Mouse (Mus musculus): Measurements from ENCODE around the gene Abt1. TPM values are rescaled to one million over a fixed set of nuclear protein-coding genes. Genes with fewer than 3 reads are reported as not detected.
"Not testable (repeated sequence)": the region's sequence is repeated elsewhere in the genome, so short reads cannot be mapped to it uniquely, and the experiment has no call there.

Abt1 gene
- polyA plus RNA-seq, 1 experiment from 2014 or later = 15.2 TPM

- H3K9me3 ChIP-seq = no peaks in the 10 kb centered on the region
- H3K36me3 ChIP-seq = no peaks in the 10 kb centered on the region
- 3% methylated on average over 28 of the region's 28 CpGs for WGBS
- peaks cover 23% of the 10 kb centered on the region for H3K27me3 ChIP-seq
- H3K9ac ChIP-seq (replicated peaks) = 0 out of 2 replicates have a peak overlapping the region, but pooled peaks have one; percentile 31
- H3K4me2 ChIP-seq = peak overlapping the region; percentile 61
- H3K27ac ChIP-seq = no peak overlapping the region
- peaks cover 15% of the 10 kb centered on the region for H3K4me1 ChIP-seq (replicated peaks)
- H3K4me3 ChIP-seq (replicated peaks) = peak overlapping the region; percentile 37
- no peak; the same call in 1 of the 2 replicates for ATAC-seq (ENCODE audit: insufficient number of reproducible peaks, insufficient read depth, low FRiP score, low TSS enrichment, low read depth)
These were observed 10.8 kb downstream of the Abt1 start for GRCm38 (mm10) chr13:23412630-23413521.

GRCm38 (mm10) chr13:23412211-23412629 is 11.4 kb downstream of the Abt1 start:
- under 1% methylated on average over 20 of the region's 20 CpGs for WGBS
- ATAC-seq (ENCODE audit: insufficient number of reproducible peaks, insufficient read depth, low FRiP score, low TSS enrichment, low read depth) = no peak
- H3K36me3 ChIP-seq = no peaks in the 10 kb centered on the region

GRCm38 (mm10) chr13:23411311-23412210 is 12.1 kb downstream of the Abt1 start:
- Histone ChIP-seq H3K4me3 (replicated peaks) (peak overlapping the region; percentile 37), H3K4me2 (peak overlapping the region; percentile 61), H3K27me3 (peaks cover 26% of the 10 kb centered on the region), H3K9ac (replicated peaks) (no peak overlapping the region), H3K27ac (no peak overlapping the region), H3K9me3 (no peaks in the 10 kb centered on the region), H3K4me1 (replicated peaks) (peaks cover 15% of the 10 kb centered on the region), H3K36me3 (no peaks in the 10 kb centered on the region)
- ATAC-seq (ENCODE audit: insufficient number of reproducible peaks, insufficient read depth, low FRiP score, low TSS enrichment, low read depth) = no peak
- 4% methylated on average over 29 of the region's 29 CpGs for WGBS

More at GRCm38 (mm10) chr13:23412211-23412629, 11.4 kb downstream of the Abt1 start:
- H3K4me2 ChIP-seq = peak overlapping the region; percentile 61
- 0 out of 2 replicates have a peak overlapping the region, but pooled peaks have one; percentile 31 for H3K9ac ChIP-seq (replicated peaks)
- H3K9me3 ChIP-seq = no peaks in the 10 kb centered on the region
- H3K4me3 ChIP-seq (replicated peaks) = peak overlapping the region; percentile 37
- peaks cover 15% of the 10 kb centered on the region for H3K4me1 ChIP-seq (replicated peaks)
- H3K27me3 ChIP-seq = peaks cover 23% of the 10 kb centered on the region
- H3K27ac ChIP-seq = no peak overlapping the region

- Histone ChIP-seq H3K4me1 (replicated peaks) (peaks cover 15% of the 10 kb centered on the region), H3K27me3 (peaks cover 26% of the 10 kb centered on the region), H3K36me3 (no peaks in the 10 kb centered on the region), H3K4me3 (replicated peaks) (no peak overlapping the region), H3K27ac (no peak overlapping the region), H3K9me3 (no peaks in the 10 kb centered on the region), H3K4me2 (no peak overlapping the region), H3K9ac (replicated peaks) (no peak overlapping the region)
- no peak for ATAC-seq (ENCODE audit: insufficient number of reproducible peaks, insufficient read depth, low FRiP score, low TSS enrichment, low read depth)
- WGBS = 77% methylated on average over 9 of the region's 9 CpGs
These were observed 13.0 kb downstream of the Abt1 start for GRCm38 (mm10) chr13:23410632-23411031.

GRCm38 (mm10) chr13:23402626-23403025 is 21.0 kb downstream of the Abt1 start:
- Histone ChIP-seq H3K4me3 (replicated peaks) (no peak overlapping the region), H3K4me1 (replicated peaks) (peaks cover 6% of the 10 kb centered on the region; the same call in 1 of the 2 replicates), H3K9me3 (no peaks in the 10 kb centered on the region), H3K27ac (no peak overlapping the region), H3K27me3 (peaks cover 20% of the 10 kb centered on the region), H3K9ac (replicated peaks) (no peak overlapping the region), H3K36me3 (no peaks in the 10 kb centered on the region), H3K4me2 (peak overlapping the region; percentile 61; the same call in 1 of the 2 replicates)
- WGBS = 10% methylated on average over 2 of the region's 2 CpGs
- ATAC-seq (ENCODE audit: insufficient number of reproducible peaks, insufficient read depth, low FRiP score, low TSS enrichment, low read depth) = no peak

- Histone ChIP-seq H3K4me1 (replicated peaks) (peaks cover 6% of the 10 kb centered on the region; the same call in 1 of the 2 replicates), H3K9me3 (no peaks in the 10 kb centered on the region), H3K9ac (replicated peaks) (peak overlapping the region; percentile 32), H3K4me2 (peak overlapping the region; percentile 61), H3K4me3 (replicated peaks) (peak overlapping the region; percentile 36), H3K27me3 (peaks cover 24% of the 10 kb centered on the region), H3K36me3 (no peaks in the 10 kb centered on the region), H3K27ac (no peak overlapping the region)
- WGBS = 2% methylated on average over 19 of the region's 19 CpGs
- peak; percentile 73 for ATAC-seq (ENCODE audit: insufficient number of reproducible peaks, insufficient read depth, low FRiP score, low TSS enrichment, low read depth)
These were observed 21.8 kb downstream of the Abt1 start for GRCm38 (mm10) chr13:23401683-23402527.

GRCm38 (mm10) chr13:23400771-23401682 is 22.6 kb downstream of the Abt1 start:
- Histone ChIP-seq H3K4me3 (replicated peaks) (peak overlapping the region; percentile 36; the same call in 1 of the 2 replicates), H3K27ac (no peak overlapping the region), H3K9me3 (no peaks in the 10 kb centered on the region), H3K36me3 (no peaks in the 10 kb centered on the region), H3K4me2 (peak overlapping the region; percentile 61; the same call in 1 of the 2 replicates), H3K9ac (replicated peaks) (no peak overlapping the region), H3K27me3 (peaks cover 32% of the 10 kb centered on the region), H3K4me1 (replicated peaks) (peaks cover 6% of the 10 kb centered on the region; the same call in 1 of the 2 replicates)
- 7% methylated on average over 24 of the region's 24 CpGs for WGBS
- ATAC-seq (ENCODE audit: insufficient number of reproducible peaks, insufficient read depth, low FRiP score, low TSS enrichment, low read depth) = no peak

GRCm38 (mm10) chr13:23396913-23397312 is 26.8 kb downstream of the Abt1 start:
- Histone ChIP-seq H3K4me3 (replicated peaks) (peak overlapping the region; percentile 46), H3K27me3 (peaks cover 50% of the 10 kb centered on the region), H3K4me2 (peak overlapping the region; percentile 78)
- H3K9ac ChIP-seq (replicated peaks); H3K36me3 ChIP-seq; ATAC-seq (ENCODE audit: insufficient number of reproducible peaks, insufficient read depth, low FRiP score, low TSS enrichment, low read depth); H3K27ac ChIP-seq; H3K4me1 ChIP-seq (replicated peaks); H3K9me3 ChIP-seq: not testable (repeated sequence)
- WGBS = 8% methylated on average over 14 of the region's 14 CpGs

GRCm38 (mm10) chr13:23396246-23396703 is 27.4 kb downstream of the Abt1 start:
- Histone ChIP-seq H3K4me2 (peak overlapping the region; percentile 78), H3K27ac (no peak overlapping the region), H3K4me1 (replicated peaks) (no peaks in the 10 kb centered on the region), H3K9me3 (no peaks in the 10 kb centered on the region), H3K9ac (replicated peaks) (peak overlapping the region; percentile 51; the same call in 1 of the 2 replicates), H3K4me3 (replicated peaks) (peak overlapping the region; percentile 46), H3K36me3 (no peaks in the 10 kb centered on the region), H3K27me3 (peaks cover 50% of the 10 kb centered on the region)
- ATAC-seq (ENCODE audit: insufficient number of reproducible peaks, insufficient read depth, low FRiP score, low TSS enrichment, low read depth) = 0 out of 2 replicates have a peak, but pooled peaks have one; percentile 26
- WGBS = under 1% methylated on average over 31 of the region's 31 CpGs

Measured in limb, embryonic 12.5 days (tissue).